Mouse (Mus musculus): ENCODE results near the gene Cdk5r2.

GRCm38 (mm10) chr1:74859223-74859984, 4.7 kb downstream of the Cdk5r2 start:
- TF ChIP-seq CTCF (IDR thresholded peaks at IDR 0.05; ENCODE audit: extremely low read depth, insufficient read depth, insufficient read length, insufficient replicate concordance) (no peak), POLR2A (IDR thresholded peaks at IDR 0.05; ENCODE audit: low read depth, low read length) (no peak)
